8 mouse cellular contexts compared by ENCODE assay signal in the genomic region with DNA sequence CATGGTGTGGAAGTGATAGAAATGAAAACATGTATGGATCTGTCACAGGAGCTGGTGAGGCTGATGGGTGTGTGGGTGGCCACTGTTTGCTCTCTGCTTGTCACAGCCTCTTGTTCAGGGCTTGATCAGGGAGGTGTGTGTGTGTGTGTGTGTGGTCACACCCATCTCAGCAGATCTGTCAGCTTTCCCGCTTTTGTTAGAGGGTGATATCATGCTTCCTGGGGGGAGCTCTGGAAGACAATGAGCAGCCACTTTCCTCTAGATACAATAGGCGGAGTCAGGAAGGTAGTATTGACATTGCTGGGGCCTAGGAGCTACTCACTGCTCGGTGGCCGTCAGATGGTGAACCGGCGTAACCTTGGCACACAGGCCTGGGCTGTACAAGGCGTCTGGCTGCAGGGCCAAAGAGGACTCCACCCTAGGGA. TPM values are rescaled to one million over a fixed set of nuclear protein-coding genes. Genes with fewer than 3 reads are reported as not detected.
A peak's percentile ranks its signal among the peaks of the same experiment; 100 is the strongest.
DNase-seq lines count a peak whose midpoint lies in the region; ATAC-seq and TF ChIP-seq lines count a peak whose summit lies in the region.

No protein-coding gene starts in this region.

- no peak overlapping the region for H3K4me3 ChIP-seq in embryonic facial prominence, embryonic 14.5 days (ENCODE audit: low read depth, low read length)
- no peak overlapping the region for H3K4me3 ChIP-seq in intestine, embryonic 14.5 days (ENCODE audit: low read depth, low read length)
- H3K4me3 ChIP-seq in liver, postnatal 0 days (ENCODE audit: low read depth, low read length) = no peak overlapping the region

- no peaks in the 10 kb centered on the region for H3K36me3 ChIP-seq in embryonic facial prominence, embryonic 14.5 days (ENCODE audit: control insufficient read depth, insufficient read depth, low read length)
- no peaks in the 10 kb centered on the region for H3K36me3 ChIP-seq in intestine, embryonic 14.5 days (ENCODE audit: control insufficient read depth, insufficient read depth, low read length)
- H3K36me3 ChIP-seq in liver, postnatal 0 days (replicated peaks; ENCODE audit: insufficient read depth, low read length) = no peaks in the 10 kb centered on the region

- no peak overlapping the region for H3K9ac ChIP-seq in embryonic facial prominence, embryonic 14.5 days (ENCODE audit: low read depth, low read length)
- no peak overlapping the region for H3K9ac ChIP-seq in intestine, embryonic 14.5 days (ENCODE audit: low read length)
- no peak overlapping the region for H3K9ac ChIP-seq in liver, postnatal 0 days (replicated peaks)

- H3K4me2 ChIP-seq in embryonic facial prominence, embryonic 14.5 days (ENCODE audit: low read depth, low read length) = no peak overlapping the region
- no peak overlapping the region for H3K4me2 ChIP-seq in intestine, embryonic 14.5 days (ENCODE audit: low read length)
- H3K4me2 ChIP-seq in liver, postnatal 0 days (ENCODE audit: low read depth, low read length) = no peak overlapping the region

- ATAC-seq in embryonic facial prominence, embryonic 14.5 days (ENCODE audit: low read depth) = peak; percentile 76; the same call in 1 of the 2 replicates
- peak; percentile 40; the same call in 1 of the 2 replicates for ATAC-seq in intestine, embryonic 14.5 days (replicated peaks; ENCODE audit: low FRiP score, low TSS enrichment, low read depth)
- peak; percentile 43 for ATAC-seq in liver, postnatal 0 days
- no peak for ATAC-seq in frontal cortex, adult (ENCODE audit: low TSS enrichment)

- DNase-seq in ZHBTc4 (ENCODE audit: low read depth, low spot score) = peak; percentile 45
- DNase-seq in embryonic facial prominence, embryonic 14.5 days (ENCODE audit: low spot score) = peak; percentile 60
- no peak for DNase-seq in intestine, embryonic 14.5 days (ENCODE audit: low spot score)
- DNase-seq in liver, postnatal 0 days = peak; percentile 15
- DNase-seq in spleen, postnatal 4 days (ENCODE audit: low spot score in 2 of 2) = no peak
- no peak for DNase-seq in urinary bladder, postnatal 25 days (ENCODE audit: low spot score)
- no peak for DNase-seq in layer of hippocampus, postnatal 36 days

- no peak for TF ChIP-seq EP300 in liver, postnatal 0 days (IDR thresholded peaks at IDR 0.05; ENCODE audit: low read depth)

- no peaks in the 10 kb centered on the region for H3K4me1 ChIP-seq in embryonic facial prominence, embryonic 14.5 days (ENCODE audit: control insufficient read depth, insufficient read depth, low read length)
- peaks cover 3% of the 10 kb centered on the region for H3K4me1 ChIP-seq in intestine, embryonic 14.5 days (replicated peaks; ENCODE audit: control insufficient read depth, insufficient read depth, low read length)
- no peaks in the 10 kb centered on the region; the same call in 1 of the 2 replicates for H3K4me1 ChIP-seq in liver, postnatal 0 days (ENCODE audit: insufficient read depth)

- H3K9me3 ChIP-seq in embryonic facial prominence, embryonic 14.5 days (ENCODE audit: control insufficient read depth, low read length) = no peaks in the 10 kb centered on the region
- H3K9me3 ChIP-seq in intestine, embryonic 14.5 days (ENCODE audit: control insufficient read depth, low read length) = no peaks in the 10 kb centered on the region
- no peaks in the 10 kb centered on the region for H3K9me3 ChIP-seq in liver, postnatal 0 days (ENCODE audit: low read length)

- H3K27me3 ChIP-seq in embryonic facial prominence, embryonic 14.5 days (replicated peaks; ENCODE audit: control insufficient read depth, insufficient read depth, low read length) = no peaks in the 10 kb centered on the region
- H3K27me3 ChIP-seq in intestine, embryonic 14.5 days (replicated peaks; ENCODE audit: control insufficient read depth, insufficient read depth, low read length) = no peaks in the 10 kb centered on the region
- no peaks in the 10 kb centered on the region for H3K27me3 ChIP-seq in liver, postnatal 0 days (ENCODE audit: insufficient read depth, low read length)

- TF ChIP-seq CTCF in liver, postnatal 0 days (IDR thresholded peaks at IDR 0.05; ENCODE audit: low read depth) = no peak

- WGBS in embryonic facial prominence, embryonic 14.5 days = 65% methylated on average over 7 of the region's 7 CpGs
- WGBS in intestine, embryonic 14.5 days = 53% methylated on average over 7 of the region's 7 CpGs
- WGBS in liver, postnatal 0 days (ENCODE audit: insufficient replicate concordance) = 37% methylated on average over 7 of the region's 7 CpGs

- H3K27ac ChIP-seq in embryonic facial prominence, embryonic 14.5 days (replicated peaks; ENCODE audit: low read depth, low read length) = no peak overlapping the region; the same call in 1 of the 2 replicates
- H3K27ac ChIP-seq in intestine, embryonic 14.5 days (ENCODE audit: low read depth) = no peak overlapping the region
- no peak overlapping the region for H3K27ac ChIP-seq in liver, postnatal 0 days (ENCODE audit: low read depth)

RNA-seq across cellular contexts. Expression of a gene that starts 7.3 kb away (rescaled TPM):
- 21.7 and 22.6 TPM in 2 replicates for polyA plus RNA-seq in embryonic facial prominence, embryonic 14.5 days (2014; fragmentation: Nextera tagmentation; extraction: Ambion mirVana)
- 12.1 and 13.7 TPM in 2 replicates for polyA plus RNA-seq in intestine, embryonic 14.5 days (2014; fragmentation: Nextera tagmentation; extraction: Ambion mirVana)
- polyA plus RNA-seq in liver, postnatal 0 days (2015; fragmentation: Nextera tagmentation; extraction: Ambion mirVana) = 3.8 TPM in 2 replicates
- total RNA-seq in layer of hippocampus, postnatal 36 days (2021) = 1 to 10 TPM; 6.8 to 7.9 TPM

Comparison
In these comparisons a context has a peak if more than half of its experiments do, and no peak if none do; other contexts are left out.
1. DNase-seq: peak in ZHBTc4 (single experiment), embryonic facial prominence, embryonic 14.5 days (single experiment) and liver, postnatal 0 days (single experiment); none in intestine, embryonic 14.5 days (single experiment), spleen, postnatal 4 days (0 of 2), urinary bladder, postnatal 25 days (single experiment) and layer of hippocampus, postnatal 36 days (0 of 2).